In genomic region chr2:31088871-31089270, GRCm38 (mm10) we compare ENCODE assay signal across 8 mouse cellular contexts. TPM values are rescaled to one million over a fixed set of nuclear protein-coding genes. Genes with fewer than 3 reads are reported as not detected.
A peak's percentile ranks its signal among the peaks of the same experiment; 100 is the strongest.
DNase-seq lines count a peak whose midpoint lies in the region; ATAC-seq and TF ChIP-seq lines count a peak whose summit lies in the region.

No protein-coding gene starts in this region.

- 89% methylated on average over 8 of the region's 8 CpGs for WGBS in forebrain, embryonic 11.5 days
- WGBS in forebrain, embryonic 16.5 days, result 78% methylated on average over 8 of the region's 8 CpGs
- WGBS in liver, adult 2 months, result 89% methylated on average over 8 of the region's 8 CpGs
- whole genome bisulfite sequencing in liver, embryonic 11.5 days, result 81% methylated on average over 8 of the region's 8 CpGs
- 78% methylated on average over 8 of the region's 8 CpGs for WGBS in stomach, embryonic 15.5 days

- H3K4me1 ChIP-seq in forebrain, embryonic 11.5 days (replicated peaks; ENCODE audit: control insufficient read depth, insufficient read depth, low read length), result peaks cover 13% of the 10 kb centered on the region
- H3K4me1 ChIP-seq in forebrain, embryonic 16.5 days (replicated peaks; ENCODE audit: control insufficient read depth, insufficient read depth, low read length), result peaks cover 11% of the 10 kb centered on the region
- H3K4me1 ChIP-seq in liver, adult 2 months (ENCODE audit: control insufficient read depth, insufficient read depth, low read length), result peaks cover 3% of the 10 kb centered on the region; the same call in 1 of the 2 replicates
- H3K4me1 ChIP-seq in liver, embryonic 11.5 days (replicated peaks; ENCODE audit: control insufficient read depth, insufficient read depth, low read length), result peaks cover 30% of the 10 kb centered on the region
- peaks cover 17% of the 10 kb centered on the region for H3K4me1 ChIP-seq in brown adipose tissue, adult 24 weeks (ENCODE audit: control insufficient read depth, insufficient read depth, insufficient read length, low read length)
- H3K4me1 ChIP-seq in stomach, embryonic 15.5 days, result peaks cover 23% of the 10 kb centered on the region

- H3K79me2 ChIP-seq in liver, adult 2 months (ENCODE audit: control insufficient read depth, insufficient read depth, low read length), result no peaks in the 10 kb centered on the region; the same call in 1 of the 2 replicates

- H3K27me3 ChIP-seq in forebrain, embryonic 11.5 days (ENCODE audit: control insufficient read depth, insufficient read depth, low read length), result no peaks in the 10 kb centered on the region
- no peaks in the 10 kb centered on the region for H3K27me3 ChIP-seq in forebrain, embryonic 16.5 days (replicated peaks; ENCODE audit: control insufficient read depth, insufficient read depth, low read length)
- no peaks in the 10 kb centered on the region for H3K27me3 ChIP-seq in liver, adult 2 months (ENCODE audit: control insufficient read depth, insufficient read depth, low read length)
- no peaks in the 10 kb centered on the region for H3K27me3 ChIP-seq in liver, embryonic 11.5 days (replicated peaks; ENCODE audit: control insufficient read depth, insufficient read depth, low read length)
- H3K27me3 ChIP-seq in stomach, embryonic 15.5 days (replicated peaks), result no peaks in the 10 kb centered on the region

- H3K4me3 ChIP-seq in forebrain, embryonic 11.5 days (ENCODE audit: low read depth, low read length), result no peak overlapping the region
- H3K4me3 ChIP-seq in forebrain, embryonic 16.5 days (replicated peaks; ENCODE audit: low read length), result no peak overlapping the region
- no peak overlapping the region for H3K4me3 ChIP-seq in liver, adult 2 months (ENCODE audit: insufficient read depth, low read depth, low read length)
- H3K4me3 ChIP-seq in liver, embryonic 11.5 days (ENCODE audit: low read depth, low read length), result no peak overlapping the region
- no peak overlapping the region for H3K4me3 ChIP-seq in brown adipose tissue, adult 24 weeks (ENCODE audit: insufficient read depth, low read depth, low read length)
- no peak overlapping the region for H3K4me3 ChIP-seq in stomach, embryonic 15.5 days (replicated peaks)

- TF ChIP-seq CTCF in liver, adult 2 months (IDR thresholded peaks at IDR 0.05; ENCODE audit: low read depth, low read length), result no peak

- H3K27ac ChIP-seq in forebrain, embryonic 11.5 days (ENCODE audit: low read depth, low read length), result peak overlapping the region; percentile 31; the same call in 1 of the 2 replicates
- no peak overlapping the region for H3K27ac ChIP-seq in forebrain, embryonic 16.5 days (ENCODE audit: low read length)
- H3K27ac ChIP-seq in liver, adult 2 months (replicated peaks; ENCODE audit: insufficient read depth, low read depth, low read length), result 0 out of 2 replicates have a peak overlapping the region, but pooled peaks have one; percentile 32
- H3K27ac ChIP-seq in liver, embryonic 11.5 days (ENCODE audit: low read depth, low read length), result no peak overlapping the region
- H3K27ac ChIP-seq in brown adipose tissue, adult 24 weeks (replicated peaks; ENCODE audit: low read depth, low read length), result peak overlapping the region; percentile 86
- H3K27ac ChIP-seq in stomach, embryonic 15.5 days, result peak overlapping the region; percentile 23

- no peak for DNase-seq in forebrain, embryonic 11.5 days (ENCODE audit: low spot score)
- no peak for DNase-seq in liver, adult 2 months (ENCODE audit: extremely low read depth, low read depth, low spot score)
- DNase-seq in liver, embryonic 11.5 days (ENCODE audit: low spot score), result no peak
- no peak for DNase-seq in frontal cortex, postnatal 14 days (ENCODE audit: low spot score in 2 of 2)
- no peak for DNase-seq in c-Kit-positive CD71-positive TER-119-positive erythroid progenitor cells, embryonic 14.5 days (ENCODE audit: low spot score)

- ATAC-seq in forebrain, embryonic 11.5 days (replicated peaks; ENCODE audit: low FRiP score), result no peak
- no peak for ATAC-seq in forebrain, embryonic 16.5 days
- ATAC-seq in liver, embryonic 11.5 days (replicated peaks; ENCODE audit: low FRiP score), result no peak
- no peak for ATAC-seq in stomach, embryonic 15.5 days (ENCODE audit: insufficient read depth, low FRiP score, low read depth)

- H3K9ac ChIP-seq in forebrain, embryonic 11.5 days (ENCODE audit: low read length), result no peak overlapping the region
- no peak overlapping the region for H3K9ac ChIP-seq in forebrain, embryonic 16.5 days (replicated peaks; ENCODE audit: low read depth, low read length)
- no peak overlapping the region for H3K9ac ChIP-seq in liver, adult 2 months (ENCODE audit: low read depth, low read length)
- H3K9ac ChIP-seq in liver, embryonic 11.5 days (ENCODE audit: low read depth, low read length), result no peak overlapping the region
- H3K9ac ChIP-seq in stomach, embryonic 15.5 days, result no peak overlapping the region

- peaks cover 2% of the 10 kb centered on the region for H3K36me3 ChIP-seq in forebrain, embryonic 11.5 days (ENCODE audit: control insufficient read depth, insufficient read depth, low read length)
- no peaks in the 10 kb centered on the region for H3K36me3 ChIP-seq in forebrain, embryonic 16.5 days (ENCODE audit: control insufficient read depth, insufficient read depth)
- peaks cover 5% of the 10 kb centered on the region; the same call in 1 of the 2 replicates for H3K36me3 ChIP-seq in liver, adult 2 months (ENCODE audit: control insufficient read depth, insufficient read depth, low read length)
- H3K36me3 ChIP-seq in liver, embryonic 11.5 days (ENCODE audit: control insufficient read depth, insufficient read depth, low read length), result peaks cover 7% of the 10 kb centered on the region; the same call in 1 of the 2 replicates
- peaks cover 13% of the 10 kb centered on the region for H3K36me3 ChIP-seq in stomach, embryonic 15.5 days

- H3K4me2 ChIP-seq in forebrain, embryonic 11.5 days (ENCODE audit: low read depth, low read length, severe bottlenecking), result no peak overlapping the region
- no peak overlapping the region for H3K4me2 ChIP-seq in forebrain, embryonic 16.5 days (ENCODE audit: low read length)
- H3K4me2 ChIP-seq in liver, embryonic 11.5 days, result no peak overlapping the region
- no peak overlapping the region for H3K4me2 ChIP-seq in stomach, embryonic 15.5 days

- no peak for TF ChIP-seq POLR2A in liver, adult 2 months (IDR thresholded peaks at IDR 0.05; ENCODE audit: extremely low read depth, insufficient read depth, low read length)

- H3K9me3 ChIP-seq in forebrain, embryonic 11.5 days (ENCODE audit: control insufficient read depth, low read length), result no peaks in the 10 kb centered on the region
- peaks cover 4% of the 10 kb centered on the region; the same call in 1 of the 2 replicates for H3K9me3 ChIP-seq in forebrain, embryonic 16.5 days (ENCODE audit: control insufficient read depth, low read length)
- H3K9me3 ChIP-seq in liver, embryonic 11.5 days (ENCODE audit: control insufficient read depth, low read length), result no peaks in the 10 kb centered on the region
- H3K9me3 ChIP-seq in stomach, embryonic 15.5 days, result no peaks in the 10 kb centered on the region; the same call in 1 of the 2 replicates

RNA-seq across cellular contexts. Expression of gene Fnbp1, which starts 52.9 kb away (rescaled TPM):
- polyA plus RNA-seq in forebrain, embryonic 11.5 days (2014; fragmentation: Nextera tagmentation; extraction: Ambion mirVana), result 15.9 and 17.3 TPM in 2 replicates
- 19.7 and 23.2 TPM in 2 replicates for polyA plus RNA-seq in forebrain, embryonic 16.5 days (2015; fragmentation: Nextera tagmentation; extraction: Ambion mirVana)
- 5.2 and 7.4 TPM in 2 replicates for total RNA-seq in liver, adult 2 months (2014; rRNA removed)
- polyA plus RNA-seq in liver, adult 2 months (2012; rRNA removed), result 5.9 and 8.6 TPM in 2 replicates
- 19.3 and 20.6 TPM in 2 replicates for polyA plus RNA-seq in liver, embryonic 11.5 days (2014; fragmentation: Nextera tagmentation; extraction: Ambion mirVana)
- 25.7 and 38.1 TPM in 2 replicates for polyA plus RNA-seq in brown adipose tissue, adult 24 weeks (2012; ENCODE audit: insufficient read depth, insufficient read length, missing spikeins)
- polyA plus RNA-seq in stomach, embryonic 15.5 days (2015; fragmentation: Nextera tagmentation; extraction: Ambion mirVana), result 27.8 and 34.0 TPM in 2 replicates

Comparison
In these comparisons a context has a peak if more than half of its experiments do, and no peak if none do; other contexts are left out.
1. H3K27ac ChIP-seq: peak in forebrain, embryonic 11.5 days (single experiment), liver, adult 2 months (single experiment), brown adipose tissue, adult 24 weeks (single experiment) and stomach, embryonic 15.5 days (single experiment); none in forebrain, embryonic 16.5 days (single experiment) and liver, embryonic 11.5 days (single experiment).